Mouse (Mus musculus): ENCODE measurements around the gene Gpr84.
A peak's percentile ranks its signal among the peaks of the same experiment; 100 is the strongest.

DNA sequence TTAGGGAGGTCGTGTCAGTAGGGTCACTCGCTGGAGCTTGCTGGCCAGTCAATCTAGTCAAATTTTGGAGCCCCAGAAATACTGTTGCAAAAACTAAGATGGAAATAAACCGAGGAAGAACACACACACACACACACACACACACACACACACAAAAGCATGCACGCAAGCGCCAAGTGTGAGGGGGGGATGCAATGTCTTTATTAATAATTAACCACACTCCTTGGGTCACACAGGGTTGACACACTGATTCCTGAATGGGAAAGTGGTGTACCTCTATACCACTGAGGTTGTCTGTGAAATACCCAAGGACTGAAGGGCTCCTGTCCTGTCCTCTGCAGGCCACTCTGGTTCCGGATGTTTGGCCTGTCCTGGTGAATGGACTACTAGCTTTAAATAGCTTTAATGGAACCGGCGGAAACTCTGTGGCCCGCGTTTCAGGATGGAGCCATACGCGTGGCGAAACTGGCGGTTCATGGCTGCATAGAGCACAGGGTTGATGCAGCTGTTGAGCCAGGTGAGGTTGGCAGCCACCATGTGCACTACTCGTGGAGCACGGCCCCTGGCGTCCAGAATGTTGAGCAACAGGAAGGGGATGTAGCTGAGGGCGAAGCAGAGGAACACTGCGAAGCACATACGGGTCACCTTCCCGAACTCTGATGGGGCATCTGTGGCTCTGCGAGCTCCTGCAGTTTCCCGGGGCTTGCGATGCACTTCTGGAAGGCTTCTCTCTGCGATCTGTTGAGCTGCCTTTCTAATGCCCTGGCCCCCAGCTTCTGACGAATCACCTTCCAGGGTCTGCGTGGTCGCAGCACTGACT is 2.1 kb downstream of the Gpr84 start:
- peak; percentile 21; the same call in 1 of the 2 replicates for TF ChIP-seq CTCF (IDR thresholded peaks at IDR 0.05; ENCODE audit: control insufficient read depth, insufficient read depth, low read length)
- TF ChIP-seq POLR2A (IDR thresholded peaks at IDR 0.05; ENCODE audit: borderline replicate concordance, control insufficient read depth, low read depth, low read length): no peak

Data from bone marrow, adult 2 months (tissue).